Mouse (Mus musculus) E14TG2a.4 (cell line): ENCODE results near the gene Slit1.

Experiments
- CTCF ChIP-seq: conservative IDR thresholded peaks from 2 replicates; pipeline ENCODE4 v1.5.1; 2014; ENCODE audit warnings: low read length
- NANOG ChIP-seq: IDR thresholded peaks from 2 replicates; pipeline ENCODE4 v1.6.1; 2014; ENCODE audit warnings: borderline replicate concordance, low read length, mixed read lengths

DNA sequence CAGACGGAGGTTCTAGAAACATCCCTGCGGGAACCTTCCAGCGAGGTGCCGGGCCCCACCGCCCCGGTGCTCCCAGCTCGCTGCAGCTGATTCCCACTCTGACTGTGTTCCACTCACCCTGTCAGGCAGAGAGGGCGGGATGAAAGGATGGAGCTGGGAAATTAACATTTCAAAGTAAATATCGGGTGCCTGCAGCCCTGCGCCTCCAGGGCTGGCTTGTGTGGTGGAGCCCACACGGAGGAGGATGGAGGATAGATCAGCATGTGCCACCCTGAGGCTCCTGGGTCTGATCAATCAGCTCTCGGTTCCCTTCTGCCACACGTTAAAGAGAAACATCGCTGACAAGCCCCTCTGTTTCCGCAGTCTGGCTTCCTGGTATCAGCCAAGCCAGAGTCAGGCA lies 64.4 kb downstream of the Slit1 start:
- no peak for TF ChIP-seq CTCF
- TF ChIP-seq NANOG = no peak
